Mouse (Mus musculus): Measurements from ENCODE around the gene Rnf130. TPM values are rescaled to one million over a fixed set of nuclear protein-coding genes. Genes with fewer than 3 reads are reported as not detected.

The Rnf130 gene
- 14.7 and 21.2 TPM in 2 replicates for polyA plus RNA-seq (2015; fragmentation: Nextera tagmentation; extraction: Ambion mirVana)

DNA sequence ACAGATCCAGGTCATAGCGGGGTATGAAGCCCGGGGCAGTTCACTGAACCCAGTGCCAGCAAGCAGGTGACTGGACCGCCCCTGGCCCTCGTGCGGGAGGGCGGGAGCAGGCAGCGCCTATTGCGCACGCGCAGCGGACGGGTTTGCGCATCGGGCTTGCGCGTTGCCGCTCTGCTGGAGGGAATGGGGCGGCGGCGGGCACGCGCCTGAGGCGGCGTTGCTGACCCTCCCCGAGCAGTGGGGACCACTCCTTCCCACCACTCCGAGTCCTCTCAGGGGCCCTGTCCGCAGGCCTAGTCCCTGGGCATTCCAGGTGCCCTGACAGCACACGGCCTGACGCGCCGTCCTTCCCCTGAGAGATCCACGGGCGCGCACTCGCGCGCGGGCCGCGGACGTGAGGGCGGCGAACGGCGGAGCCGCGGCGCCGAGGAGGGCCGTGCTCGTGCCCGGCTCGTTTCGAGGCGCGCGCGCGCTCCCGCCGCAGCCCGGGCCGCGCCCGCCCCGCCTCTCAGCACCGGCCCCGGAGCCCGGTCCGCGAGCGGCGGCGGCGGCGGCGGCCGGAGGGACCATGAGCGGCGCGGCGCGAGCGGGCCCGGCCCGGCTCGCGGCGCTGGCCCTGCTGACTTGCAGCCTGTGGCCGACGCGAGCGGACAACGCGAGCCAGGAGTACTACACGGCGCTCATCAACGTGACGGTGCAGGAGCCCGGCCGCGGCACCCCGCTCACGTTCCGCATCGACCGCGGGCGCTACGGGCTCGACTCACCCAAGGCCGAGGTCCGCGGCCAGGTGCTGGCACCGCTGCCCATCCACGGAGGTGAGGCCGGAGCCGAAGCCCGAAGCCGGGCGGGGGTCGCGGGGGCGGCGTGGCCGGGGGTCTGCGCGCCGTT, at the start of gene Rnf130:
Gene Rnf130 (plus strand): TSS at position 514 of the 888 bp plus-strand sequence.
- peak within 1 kb of the TSS; percentile 86 for H3K27ac ChIP-seq (ENCODE audit: low read length)
- peak within 1 kb of the TSS; percentile 92 for H3K4me3 ChIP-seq (ENCODE audit: low read length)
- peaks cover 7% of the 10 kb centered on the region; the same call in 1 of the 2 replicates for H3K4me1 ChIP-seq (ENCODE audit: control insufficient read depth, insufficient read depth, low read length)
- peak within 1 kb of the TSS; percentile 92 for H3K4me2 ChIP-seq (ENCODE audit: low read depth, low read length)
- peak within 1 kb of the TSS; percentile 93 for H3K9ac ChIP-seq (ENCODE audit: low read depth, low read length)
- no peaks in the 10 kb centered on the region for H3K9me3 ChIP-seq (ENCODE audit: control insufficient read depth, low read length)
- WGBS = under 1% methylated on average over 88 of the region's 129 CpGs
- no peaks in the 10 kb centered on the region for H3K36me3 ChIP-seq (ENCODE audit: control insufficient read depth, insufficient read depth, low read length)
- peak; percentile 95 for ATAC-seq
- no peaks in the 10 kb centered on the region for H3K27me3 ChIP-seq (replicated peaks; ENCODE audit: control insufficient read depth, insufficient read depth, low read length)

DNA sequence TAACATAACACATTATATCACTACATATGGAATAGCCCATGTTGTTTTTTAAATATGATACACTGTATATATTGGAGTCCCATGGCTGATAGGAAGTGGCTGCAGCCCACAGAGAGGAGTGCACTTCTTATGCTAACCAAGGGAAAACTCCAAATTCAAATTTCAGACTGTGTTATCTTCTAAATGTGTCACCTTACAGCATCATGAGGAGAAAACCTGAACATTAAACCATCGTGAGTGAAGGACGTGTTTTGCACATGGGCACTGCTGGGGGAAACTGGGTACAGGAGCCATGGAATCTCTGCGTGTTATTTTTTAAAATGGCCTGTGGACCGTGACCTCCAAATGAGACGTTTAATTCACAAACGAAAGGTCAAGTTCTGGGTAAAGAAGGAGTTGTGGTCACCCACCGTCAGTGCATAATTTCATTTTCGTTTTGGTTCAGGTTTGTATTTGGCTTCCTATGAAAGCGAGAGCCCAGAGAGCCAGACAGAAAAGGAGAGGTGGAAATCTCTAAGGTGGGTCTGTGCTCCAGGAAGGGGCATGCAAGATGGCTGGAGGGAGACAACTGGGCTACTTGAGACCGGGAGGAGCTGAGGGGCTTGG, 47.1 kb upstream of the Rnf130 start:
- Histone ChIP-seq H3K4me2 (ENCODE audit: low read depth, low read length) (no peak overlapping the region), H3K36me3 (ENCODE audit: control insufficient read depth, insufficient read depth, low read length) (no peaks in the 10 kb centered on the region), H3K4me3 (ENCODE audit: low read length) (no peak overlapping the region), H3K9ac (ENCODE audit: low read depth, low read length) (no peak overlapping the region), H3K9me3 (ENCODE audit: control insufficient read depth, low read length) (no peaks in the 10 kb centered on the region), H3K27ac (ENCODE audit: low read length) (no peak overlapping the region), H3K4me1 (ENCODE audit: control insufficient read depth, insufficient read depth, low read length) (peaks cover 3% of the 10 kb centered on the region; the same call in 1 of the 2 replicates), H3K27me3 (replicated peaks; ENCODE audit: control insufficient read depth, insufficient read depth, low read length) (no peaks in the 10 kb centered on the region)
- no peak for ATAC-seq
- 82% methylated on average over 10 of the region's 10 CpGs for WGBS

DNA sequence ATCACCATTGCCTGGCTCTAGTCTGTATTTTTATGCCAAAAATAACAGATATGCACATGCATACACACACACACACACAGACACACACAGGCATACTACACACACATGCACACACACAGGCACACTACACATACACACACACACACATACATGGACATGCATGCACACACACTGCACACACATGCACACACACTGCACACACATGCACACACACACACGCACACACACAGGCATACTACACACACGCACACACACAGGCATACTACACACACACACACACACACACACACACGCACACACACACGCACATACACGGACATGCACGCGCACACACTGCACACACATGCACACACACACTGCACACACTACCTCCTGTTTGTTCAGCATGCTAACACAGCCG, 46.2 kb upstream of the Rnf130 start:
- Histone ChIP-seq H3K4me3 (ENCODE audit: low read length) (no peak overlapping the region), H3K27me3 (replicated peaks; ENCODE audit: control insufficient read depth, insufficient read depth, low read length) (no peaks in the 10 kb centered on the region), H3K36me3 (ENCODE audit: control insufficient read depth, insufficient read depth, low read length) (no peaks in the 10 kb centered on the region), H3K27ac (ENCODE audit: low read length) (no peak overlapping the region), H3K9ac (ENCODE audit: low read depth, low read length) (no peak overlapping the region), H3K4me1 (ENCODE audit: control insufficient read depth, insufficient read depth, low read length) (peaks cover 3% of the 10 kb centered on the region; the same call in 1 of the 2 replicates), H3K4me2 (ENCODE audit: low read depth, low read length) (no peak overlapping the region), H3K9me3 (ENCODE audit: control insufficient read depth, low read length) (no peaks in the 10 kb centered on the region)
- 90% methylated on average over 8 of the region's 8 CpGs for WGBS
- no peak for ATAC-seq

DNA sequence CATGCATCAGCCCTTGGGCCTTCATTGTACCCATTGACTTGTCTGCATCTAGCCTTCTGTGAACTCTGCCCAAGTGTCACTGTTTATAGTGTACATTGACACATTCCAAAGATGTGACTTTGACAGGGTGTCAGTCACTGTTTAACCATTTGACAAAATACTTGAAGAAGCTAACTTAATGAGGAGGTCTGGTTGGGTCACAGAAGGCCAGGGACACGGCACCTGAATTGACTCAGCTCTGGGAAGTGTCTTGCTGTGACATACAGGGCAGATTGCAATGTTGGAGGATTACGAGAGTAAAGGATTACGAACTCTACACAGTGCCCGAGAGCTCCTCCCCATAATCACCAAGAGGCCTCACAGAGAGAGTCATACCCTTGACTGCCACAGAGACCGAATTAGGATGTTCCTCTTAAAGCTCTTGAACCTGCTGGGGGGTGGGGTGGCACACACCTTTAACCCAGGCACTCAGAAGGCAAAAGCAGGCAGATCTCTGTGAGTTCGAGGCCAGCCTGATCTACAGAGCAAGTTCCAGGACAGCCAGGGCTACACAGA, 44.4 kb upstream of the Rnf130 start:
- Histone ChIP-seq H3K9me3 (ENCODE audit: control insufficient read depth, low read length) (no peaks in the 10 kb centered on the region), H3K27me3 (replicated peaks; ENCODE audit: control insufficient read depth, insufficient read depth, low read length) (no peaks in the 10 kb centered on the region), H3K4me1 (ENCODE audit: control insufficient read depth, insufficient read depth, low read length) (peaks cover 3% of the 10 kb centered on the region; the same call in 1 of the 2 replicates), H3K4me3 (ENCODE audit: low read length) (no peak overlapping the region), H3K9ac (ENCODE audit: low read depth, low read length) (no peak overlapping the region), H3K36me3 (ENCODE audit: control insufficient read depth, insufficient read depth, low read length) (no peaks in the 10 kb centered on the region), H3K4me2 (ENCODE audit: low read depth, low read length) (no peak overlapping the region), H3K27ac (ENCODE audit: low read length) (no peak overlapping the region)
- ATAC-seq = no peak
- 74% methylated on average over 6 of the region's 6 CpGs for WGBS

DNA sequence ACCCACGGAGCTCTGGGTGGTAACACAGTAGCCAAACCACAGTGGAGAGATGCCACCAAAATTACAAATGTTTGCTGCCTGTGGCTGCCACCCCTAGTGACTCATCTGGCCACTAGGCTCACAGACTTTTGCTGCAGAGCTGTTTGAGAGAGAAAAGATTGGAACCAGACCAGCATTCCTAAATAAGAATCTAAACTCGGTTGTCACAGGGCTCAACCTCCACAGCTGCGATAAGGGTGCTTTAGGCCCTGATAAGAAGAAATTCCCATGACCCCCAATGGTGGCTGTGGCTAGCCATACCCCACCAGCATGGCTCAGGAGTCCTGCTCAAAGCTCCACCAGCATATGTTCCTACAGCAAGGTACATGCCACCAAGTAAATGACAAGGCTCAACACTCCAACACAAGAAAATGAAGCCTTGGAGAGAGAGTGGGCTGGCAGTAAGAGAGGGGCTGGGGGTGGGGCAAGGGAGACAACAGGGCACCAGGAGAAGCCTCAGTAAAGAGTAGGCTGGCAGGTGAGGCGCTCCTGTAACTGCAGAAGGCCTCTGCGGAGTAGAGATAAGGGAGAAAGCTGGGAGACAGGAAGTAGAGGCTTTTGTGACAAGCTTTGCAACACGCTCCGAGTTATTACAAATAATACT, 43.7 kb upstream of the Rnf130 start:
- Histone ChIP-seq H3K36me3 (ENCODE audit: control insufficient read depth, insufficient read depth, low read length) (no peaks in the 10 kb centered on the region), H3K9ac (ENCODE audit: low read depth, low read length) (no peak overlapping the region), H3K9me3 (ENCODE audit: control insufficient read depth, low read length) (no peaks in the 10 kb centered on the region), H3K27me3 (replicated peaks; ENCODE audit: control insufficient read depth, insufficient read depth, low read length) (no peaks in the 10 kb centered on the region), H3K4me2 (ENCODE audit: low read depth, low read length) (no peak overlapping the region), H3K4me1 (ENCODE audit: control insufficient read depth, insufficient read depth, low read length) (peaks cover 3% of the 10 kb centered on the region; the same call in 1 of the 2 replicates), H3K4me3 (ENCODE audit: low read length) (no peak overlapping the region), H3K27ac (ENCODE audit: low read length) (no peak overlapping the region)
- peak; percentile 65 for ATAC-seq
- WGBS = 47% methylated on average over 7 of the region's 7 CpGs

DNA sequence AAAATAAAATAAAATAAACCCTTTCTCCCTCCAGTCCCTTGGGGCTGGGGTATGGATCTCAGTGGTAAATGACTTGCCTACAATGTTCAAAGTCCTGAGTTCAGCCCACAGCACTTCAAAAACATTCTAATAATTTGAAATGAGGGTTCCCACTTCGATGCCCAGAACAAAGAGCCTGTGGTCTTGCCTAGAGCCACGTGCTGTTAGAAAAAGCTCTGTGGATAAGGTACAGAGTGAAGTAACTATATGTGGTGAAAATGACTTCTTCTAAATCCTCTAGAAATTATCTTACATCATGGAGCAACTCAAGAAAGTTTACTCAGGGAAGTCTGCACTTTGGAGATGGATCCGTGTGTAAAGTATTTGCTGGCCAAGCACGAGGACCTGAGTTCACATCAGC, 43.1 kb upstream of the Rnf130 start:
- no peak for ATAC-seq
- H3K27me3 ChIP-seq (replicated peaks; ENCODE audit: control insufficient read depth, insufficient read depth, low read length) = no peaks in the 10 kb centered on the region
- 86% methylated on average over 4 of the region's 4 CpGs for WGBS
- peaks cover 3% of the 10 kb centered on the region; the same call in 1 of the 2 replicates for H3K4me1 ChIP-seq (ENCODE audit: control insufficient read depth, insufficient read depth, low read length)
- H3K4me3 ChIP-seq (ENCODE audit: low read length) = no peak overlapping the region
- no peaks in the 10 kb centered on the region for H3K36me3 ChIP-seq (ENCODE audit: control insufficient read depth, insufficient read depth, low read length)
- H3K9me3 ChIP-seq (ENCODE audit: control insufficient read depth, low read length) = no peaks in the 10 kb centered on the region
- no peak overlapping the region for H3K9ac ChIP-seq (ENCODE audit: low read depth, low read length)
- H3K4me2 ChIP-seq (ENCODE audit: low read depth, low read length) = no peak overlapping the region
- H3K27ac ChIP-seq (ENCODE audit: low read length) = no peak overlapping the region

DNA sequence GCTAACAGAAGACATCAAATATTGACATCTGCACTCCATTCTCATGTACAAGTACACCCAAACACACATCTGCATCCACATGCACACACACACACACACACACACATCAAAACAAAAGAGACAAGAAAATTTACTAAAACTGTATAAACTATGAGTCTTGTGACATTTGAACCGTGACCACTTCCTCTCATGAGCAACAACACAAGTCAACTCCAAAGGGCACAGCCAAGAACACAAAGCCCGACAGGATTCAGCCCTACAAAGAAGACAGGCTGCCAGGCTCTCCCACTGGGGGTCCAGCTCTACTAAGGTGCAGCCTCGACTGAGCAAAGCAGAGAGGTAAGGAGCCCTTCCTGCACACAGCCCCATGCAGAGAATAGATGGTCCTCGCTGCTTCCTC, 42.3 kb upstream of the Rnf130 start:
- no peaks in the 10 kb centered on the region for H3K27me3 ChIP-seq (replicated peaks; ENCODE audit: control insufficient read depth, insufficient read depth, low read length)
- H3K4me3 ChIP-seq (ENCODE audit: low read length) = no peak overlapping the region
- H3K36me3 ChIP-seq (ENCODE audit: control insufficient read depth, insufficient read depth, low read length) = no peaks in the 10 kb centered on the region
- peaks cover 3% of the 10 kb centered on the region; the same call in 1 of the 2 replicates for H3K4me1 ChIP-seq (ENCODE audit: control insufficient read depth, insufficient read depth, low read length)
- H3K9me3 ChIP-seq (ENCODE audit: control insufficient read depth, low read length) = no peaks in the 10 kb centered on the region
- no peak for ATAC-seq
- no peak overlapping the region for H3K9ac ChIP-seq (ENCODE audit: low read depth, low read length)
- 48% methylated on average over 4 of the region's 4 CpGs for WGBS
- H3K27ac ChIP-seq (ENCODE audit: low read length) = no peak overlapping the region
- no peak overlapping the region for H3K4me2 ChIP-seq (ENCODE audit: low read depth, low read length)

DNA sequence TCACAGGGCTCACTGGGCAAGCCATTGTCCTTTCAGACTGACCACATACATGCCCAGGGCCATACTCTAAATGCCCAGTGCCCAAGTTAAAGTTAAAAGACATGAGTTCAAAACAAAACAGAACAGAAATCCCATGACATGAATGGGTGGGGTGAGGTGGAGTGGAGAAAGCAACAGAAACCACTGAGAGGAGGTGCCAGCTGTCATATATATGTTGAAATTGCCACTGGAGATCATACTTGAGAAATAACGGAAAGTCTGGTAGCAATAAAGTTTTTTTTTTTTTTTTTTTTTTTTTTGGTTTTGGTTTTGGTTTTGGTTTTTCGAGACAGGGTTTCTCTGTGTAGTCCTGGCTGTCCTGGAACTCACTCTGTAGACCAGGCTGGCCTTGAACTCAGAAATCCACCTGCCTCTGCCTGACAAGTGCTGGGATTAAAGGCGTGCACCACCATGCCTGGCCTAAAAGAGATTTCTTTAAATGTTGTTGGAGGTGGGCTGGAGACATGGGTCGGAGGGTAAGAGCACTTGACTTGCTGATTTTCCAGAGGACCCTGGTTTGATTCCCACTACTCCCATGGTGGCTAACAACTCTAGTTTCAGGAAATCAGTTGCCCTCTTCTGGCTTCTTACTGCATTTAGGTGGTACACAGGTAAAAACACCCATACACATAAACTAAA, 41.1 kb upstream of the Rnf130 start:
- WGBS = 77% methylated on average over 4 of the region's 4 CpGs
- no peak overlapping the region for H3K4me2 ChIP-seq (ENCODE audit: low read depth, low read length)
- no peak for ATAC-seq
- no peak overlapping the region for H3K27ac ChIP-seq (ENCODE audit: low read length)
- no peaks in the 10 kb centered on the region for H3K27me3 ChIP-seq (replicated peaks; ENCODE audit: control insufficient read depth, insufficient read depth, low read length)
- no peaks in the 10 kb centered on the region for H3K36me3 ChIP-seq (ENCODE audit: control insufficient read depth, insufficient read depth, low read length)
- no peaks in the 10 kb centered on the region for H3K9me3 ChIP-seq (ENCODE audit: control insufficient read depth, low read length)
- no peak overlapping the region for H3K4me3 ChIP-seq (ENCODE audit: low read length)
- peaks cover 3% of the 10 kb centered on the region; the same call in 1 of the 2 replicates for H3K4me1 ChIP-seq (ENCODE audit: control insufficient read depth, insufficient read depth, low read length)
- no peak overlapping the region for H3K9ac ChIP-seq (ENCODE audit: low read depth, low read length)
